Mouse (Mus musculus): ENCODE data around the gene Cldn15. TPM values are rescaled to one million over a fixed set of nuclear protein-coding genes. Genes with fewer than 3 reads are reported as not detected.
"Not testable (repeated sequence)": the region's sequence is repeated elsewhere in the genome, so short reads cannot be mapped to it uniquely, and the experiment has no call there.

Gene Cldn15
- polyA plus RNA-seq, 1 experiment from 2014 or later = 0.30 TPM

- no peaks in the 10 kb centered on the region for H3K36me3 ChIP-seq (ENCODE audit: control insufficient read depth, insufficient read depth, low read length)
- H3K27me3 ChIP-seq (ENCODE audit: control insufficient read depth, insufficient read depth, low read depth, low read length) = no peaks in the 10 kb centered on the region
- ATAC-seq = no peak
- H3K9me3 ChIP-seq (replicated peaks; ENCODE audit: control insufficient read depth, low read length, poor library complexity, severe bottlenecking) = no peaks in the 10 kb centered on the region
- H3K27ac ChIP-seq (ENCODE audit: low read length) = peak overlapping the region; percentile 40; the same call in 1 of the 2 replicates
- 83% methylated on average over 2 of the region's 2 CpGs for WGBS
- H3K4me2 ChIP-seq (ENCODE audit: low read length) = no peak overlapping the region
- H3K4me1 ChIP-seq (ENCODE audit: control insufficient read depth, insufficient read depth, low read length) = no peaks in the 10 kb centered on the region
- no peak overlapping the region for H3K9ac ChIP-seq (ENCODE audit: low read depth, low read length)
- H3K4me3 ChIP-seq (ENCODE audit: low read depth, low read length) = no peak overlapping the region
Measured at GRCm38 (mm10) chr5:136943382-136943781, 23.0 kb upstream of the Cldn15 start.

GRCm38 (mm10) chr5:136945084-136945483 is 21.3 kb upstream of the Cldn15 start:
- H3K27me3 ChIP-seq (ENCODE audit: control insufficient read depth, insufficient read depth, low read depth, low read length) = no peaks in the 10 kb centered on the region
- H3K36me3 ChIP-seq (ENCODE audit: control insufficient read depth, insufficient read depth, low read length) = no peaks in the 10 kb centered on the region
- no peak overlapping the region for H3K27ac ChIP-seq (ENCODE audit: low read length)
- H3K9me3 ChIP-seq (replicated peaks; ENCODE audit: control insufficient read depth, low read length, poor library complexity, severe bottlenecking) = no peaks in the 10 kb centered on the region
- WGBS = 87% methylated on average over 12 of the region's 12 CpGs
- no peak for ATAC-seq
- H3K9ac ChIP-seq (ENCODE audit: low read depth, low read length) = no peak overlapping the region
- H3K4me3 ChIP-seq (ENCODE audit: low read depth, low read length) = no peak overlapping the region
- H3K4me1 ChIP-seq (ENCODE audit: control insufficient read depth, insufficient read depth, low read length) = no peaks in the 10 kb centered on the region
- no peak overlapping the region for H3K4me2 ChIP-seq (ENCODE audit: low read length)

- Histone ChIP-seq H3K9me3 (replicated peaks; ENCODE audit: control insufficient read depth, low read length, poor library complexity, severe bottlenecking) (no peaks in the 10 kb centered on the region), H3K27ac (ENCODE audit: low read length) (no peak overlapping the region)
Measured at GRCm38 (mm10) chr5:136947874-136948273, 18.5 kb upstream of the Cldn15 start.

GRCm38 (mm10) chr5:136949551-136950336 is 16.7 kb upstream of the Cldn15 start:
- ATAC-seq; H3K36me3 ChIP-seq (ENCODE audit: control insufficient read depth, insufficient read depth, low read length); H3K4me1 ChIP-seq (ENCODE audit: control insufficient read depth, insufficient read depth, low read length); H3K27me3 ChIP-seq (ENCODE audit: control insufficient read depth, insufficient read depth, low read depth, low read length); H3K9ac ChIP-seq (ENCODE audit: low read depth, low read length); H3K4me3 ChIP-seq (ENCODE audit: low read depth, low read length); H3K9me3 ChIP-seq (replicated peaks; ENCODE audit: control insufficient read depth, low read length, poor library complexity, severe bottlenecking); H3K27ac ChIP-seq (ENCODE audit: low read length); H3K4me2 ChIP-seq (ENCODE audit: low read length): not testable (repeated sequence)
- WGBS = 83% methylated on average over 14 of the region's 14 CpGs

More at GRCm38 (mm10) chr5:136947874-136948273, 18.5 kb upstream of the Cldn15 start:
- Histone ChIP-seq H3K27me3 (ENCODE audit: control insufficient read depth, insufficient read depth, low read depth, low read length) (no peaks in the 10 kb centered on the region; the same call in 1 of the 2 replicates), H3K9ac (ENCODE audit: low read depth, low read length) (no peak overlapping the region), H3K4me1 (ENCODE audit: control insufficient read depth, insufficient read depth, low read length) (no peaks in the 10 kb centered on the region), H3K36me3 (ENCODE audit: control insufficient read depth, insufficient read depth, low read length) (no peaks in the 10 kb centered on the region), H3K4me2 (ENCODE audit: low read length) (no peak overlapping the region), H3K4me3 (ENCODE audit: low read depth, low read length) (no peak overlapping the region)
- ATAC-seq = no peak

- H3K36me3 ChIP-seq (ENCODE audit: control insufficient read depth, insufficient read depth, low read length) = no peaks in the 10 kb centered on the region
- no peak overlapping the region for H3K4me2 ChIP-seq (ENCODE audit: low read length)
- 90% methylated on average over 6 of the region's 6 CpGs for WGBS
- H3K4me3 ChIP-seq (ENCODE audit: low read depth, low read length) = no peak overlapping the region
- H3K9me3 ChIP-seq (replicated peaks; ENCODE audit: control insufficient read depth, low read length, poor library complexity, severe bottlenecking) = no peaks in the 10 kb centered on the region
- no peak for ATAC-seq
- H3K4me1 ChIP-seq (ENCODE audit: control insufficient read depth, insufficient read depth, low read length) = peaks cover 17% of the 10 kb centered on the region
- no peaks in the 10 kb centered on the region; the same call in 1 of the 2 replicates for H3K27me3 ChIP-seq (ENCODE audit: control insufficient read depth, insufficient read depth, low read depth, low read length)
- no peak overlapping the region for H3K9ac ChIP-seq (ENCODE audit: low read depth, low read length)
- no peak overlapping the region for H3K27ac ChIP-seq (ENCODE audit: low read length)
Measured at GRCm38 (mm10) chr5:136950521-136950920, 15.9 kb upstream of the Cldn15 start.

- no peaks in the 10 kb centered on the region; the same call in 1 of the 2 replicates for H3K27me3 ChIP-seq (ENCODE audit: control insufficient read depth, insufficient read depth, low read depth, low read length)
- no peaks in the 10 kb centered on the region for H3K9me3 ChIP-seq (replicated peaks; ENCODE audit: control insufficient read depth, low read length, poor library complexity, severe bottlenecking)
- no peak overlapping the region for H3K27ac ChIP-seq (ENCODE audit: low read length)
- 77% methylated on average over 4 of the region's 4 CpGs for whole genome bisulfite sequencing
- no peak overlapping the region for H3K4me2 ChIP-seq (ENCODE audit: low read length)
- no peak overlapping the region for H3K4me3 ChIP-seq (ENCODE audit: low read depth, low read length)
- no peak overlapping the region for H3K9ac ChIP-seq (ENCODE audit: low read depth, low read length)
- peaks cover 20% of the 10 kb centered on the region for H3K4me1 ChIP-seq (ENCODE audit: control insufficient read depth, insufficient read depth, low read length)
- ATAC-seq = no peak
- no peaks in the 10 kb centered on the region; the same call in 1 of the 2 replicates for H3K36me3 ChIP-seq (ENCODE audit: control insufficient read depth, insufficient read depth, low read length)
Measured at GRCm38 (mm10) chr5:136952153-136952552, 14.3 kb upstream of the Cldn15 start.

- Histone ChIP-seq H3K4me2 (ENCODE audit: low read length) (peak within 1 kb of the TSS; percentile 66), H3K4me1 (ENCODE audit: control insufficient read depth, insufficient read depth, low read length) (peaks cover 20% of the 10 kb centered on the region), H3K9ac (ENCODE audit: low read depth, low read length) (peak within 1 kb of the TSS; percentile 80), H3K4me3 (ENCODE audit: low read depth, low read length) (peak within 1 kb of the TSS; percentile 47), H3K9me3 (replicated peaks; ENCODE audit: control insufficient read depth, low read length, poor library complexity, severe bottlenecking) (no peaks in the 10 kb centered on the region), H3K27ac (ENCODE audit: low read length) (peak within 1 kb of the TSS; percentile 59), H3K36me3 (ENCODE audit: control insufficient read depth, insufficient read depth, low read length) (no peaks in the 10 kb centered on the region; the same call in 1 of the 2 replicates), H3K27me3 (ENCODE audit: control insufficient read depth, insufficient read depth, low read depth, low read length) (no peaks in the 10 kb centered on the region; the same call in 1 of the 2 replicates)
- ATAC-seq = peak; percentile 99
- 0% methylated on average over 23 of the region's 23 CpGs for WGBS
Measured at GRCm38 (mm10) chr5:136953015-136953414, 13.4 kb upstream of the Cldn15 start, which contains the start of gene Fis1. Fis1 (plus strand) TSS chr5:136953275.

GRCm38 (mm10) chr5:136953440-136953951 is 12.9 kb upstream of the Cldn15 start:
- peak overlapping the region; percentile 47 for H3K4me3 ChIP-seq (ENCODE audit: low read depth, low read length)
- peak overlapping the region; percentile 66 for H3K4me2 ChIP-seq (ENCODE audit: low read length)
- peaks cover 20% of the 10 kb centered on the region for H3K4me1 ChIP-seq (ENCODE audit: control insufficient read depth, insufficient read depth, low read length)
- no peaks in the 10 kb centered on the region; the same call in 1 of the 2 replicates for H3K36me3 ChIP-seq (ENCODE audit: control insufficient read depth, insufficient read depth, low read length)
- no peaks in the 10 kb centered on the region for H3K9me3 ChIP-seq (replicated peaks; ENCODE audit: control insufficient read depth, low read length, poor library complexity, severe bottlenecking)
- no peaks in the 10 kb centered on the region; the same call in 1 of the 2 replicates for H3K27me3 ChIP-seq (ENCODE audit: control insufficient read depth, insufficient read depth, low read depth, low read length)
- 0 out of 2 replicates have a peak, but pooled peaks have one; percentile 12 for ATAC-seq
- peak overlapping the region; percentile 80 for H3K9ac ChIP-seq (ENCODE audit: low read depth, low read length)
- H3K27ac ChIP-seq (ENCODE audit: low read length) = peak overlapping the region; percentile 59
- WGBS = 2% methylated on average over 12 of the region's 12 CpGs

- Histone ChIP-seq H3K9me3 (replicated peaks; ENCODE audit: control insufficient read depth, low read length, poor library complexity, severe bottlenecking) (no peaks in the 10 kb centered on the region), H3K36me3 (ENCODE audit: control insufficient read depth, insufficient read depth, low read length) (no peaks in the 10 kb centered on the region; the same call in 1 of the 2 replicates), H3K4me2 (ENCODE audit: low read length) (no peak overlapping the region), H3K4me1 (ENCODE audit: control insufficient read depth, insufficient read depth, low read length) (peaks cover 20% of the 10 kb centered on the region), H3K4me3 (ENCODE audit: low read depth, low read length) (no peak overlapping the region), H3K9ac (ENCODE audit: low read depth, low read length) (no peak overlapping the region), H3K27me3 (ENCODE audit: control insufficient read depth, insufficient read depth, low read depth, low read length) (no peaks in the 10 kb centered on the region; the same call in 1 of the 2 replicates), H3K27ac (ENCODE audit: low read length) (no peak overlapping the region)
- WGBS = 90% methylated on average over 4 of the region's 4 CpGs
- no peak for ATAC-seq
Measured at GRCm38 (mm10) chr5:136955622-136956021, 10.8 kb upstream of the Cldn15 start.
